Mouse (Mus musculus): Measurements from ENCODE around the gene Ppp2r3d.
"Not testable (repeated sequence)": the region's sequence is repeated elsewhere in the genome, so short reads cannot be mapped to it uniquely, and the experiment has no call there.

The Ppp2r3d gene

GRCm38 (mm10) chr9:124476096-124476902 lies at the start of gene Ppp2r3d:
Ppp2r3d (minus strand) TSS chr9:124476898.
- DNase-seq (ENCODE audit: low read depth, low spot score): peak; percentile 26

- not testable (repeated sequence) for DNase-seq (ENCODE audit: low read depth, low spot score)
Observed at GRCm38 (mm10) chr9:124493693-124494092, 17.0 kb upstream of the Ppp2r3d start, which contains the start of gene Gm21836. Gm21836 (minus strand) TSS chr9:124493793.

DNA sequence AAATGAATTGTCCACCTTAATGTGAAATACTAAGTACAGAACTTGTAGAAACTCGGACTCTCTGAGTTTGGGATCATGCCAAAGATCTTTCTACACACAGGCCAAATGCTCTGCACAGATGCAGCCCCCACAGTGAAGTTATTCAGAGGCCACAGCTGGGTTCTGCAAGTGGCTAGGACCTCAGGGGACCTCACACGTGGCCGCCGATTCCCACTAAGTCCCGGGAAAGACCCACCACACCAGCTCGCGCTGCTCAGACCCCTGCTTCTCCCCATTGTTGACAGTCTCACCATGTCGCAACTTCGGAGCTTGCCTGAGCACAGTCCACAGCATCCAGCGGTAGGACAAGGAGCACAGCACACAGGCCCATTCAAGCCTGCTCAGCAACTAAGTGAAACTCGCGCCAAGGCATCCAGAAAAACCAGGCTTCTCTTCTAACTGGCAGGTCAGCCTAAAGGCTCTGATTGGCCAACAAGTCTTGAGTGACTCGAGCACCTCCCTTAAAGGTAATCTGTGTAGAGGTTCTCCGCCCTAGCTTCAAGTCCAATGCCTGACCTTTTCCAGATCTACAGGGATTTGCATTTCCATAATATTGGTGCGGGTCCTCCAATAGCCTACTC lies 3.8 kb upstream of the Ppp2r3d start:
- peak; percentile 18 for DNase-seq (ENCODE audit: low read depth, low spot score)

DNA sequence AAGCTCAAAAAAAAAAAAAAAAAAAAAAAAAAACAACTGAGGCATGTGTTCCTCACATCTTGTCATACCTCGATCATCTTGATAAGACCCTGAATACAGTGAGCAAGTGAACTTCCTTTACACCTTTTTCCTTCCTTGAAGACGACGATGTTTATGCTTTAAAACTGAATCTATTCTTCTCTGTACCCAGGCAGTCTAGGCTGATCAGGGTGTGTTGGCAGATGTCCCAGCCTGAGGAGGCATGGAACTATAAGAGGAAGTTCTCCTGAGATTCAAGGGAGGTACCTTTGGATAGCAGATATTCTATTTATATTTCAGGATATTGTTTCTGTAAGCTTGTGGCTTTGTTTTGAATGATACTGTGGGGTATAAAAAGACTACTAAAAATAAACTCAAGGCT lies 1.4 kb upstream of the Ppp2r3d start:
- no peak for DNase-seq (ENCODE audit: low read depth, low spot score)

- peak; percentile 40 for DNase-seq (ENCODE audit: low read depth, low spot score)
Observed at GRCm38 (mm10) chr9:124475689-124476088, 1.0 kb downstream of the Ppp2r3d start.

DNA sequence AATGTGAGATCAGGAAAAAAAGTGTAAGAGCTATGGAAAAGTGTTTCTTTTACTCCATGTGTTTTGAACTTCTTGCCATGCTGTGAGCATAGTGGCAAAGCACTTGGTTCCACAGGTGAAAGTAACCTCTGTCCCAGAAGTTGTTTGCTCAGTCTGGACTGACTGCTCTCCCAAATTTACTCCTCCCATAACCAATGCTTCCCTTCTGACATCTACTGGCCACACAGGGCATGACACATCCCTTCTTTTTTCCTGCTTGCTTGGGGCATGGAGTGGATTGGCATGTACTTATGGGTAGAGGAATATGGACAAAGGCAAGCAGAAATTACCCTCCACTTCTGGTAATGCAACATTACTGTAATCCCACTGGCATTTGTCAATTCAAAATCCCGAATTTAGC lies 20.1 kb downstream of the Ppp2r3d start:
- no peak for DNase-seq (ENCODE audit: low read depth, low spot score)

- peak; percentile 46 for DNase-seq (ENCODE audit: low read depth, low spot score)
Observed at GRCm38 (mm10) chr9:124442533-124442855, 34.2 kb downstream of the Ppp2r3d start.

DNA sequence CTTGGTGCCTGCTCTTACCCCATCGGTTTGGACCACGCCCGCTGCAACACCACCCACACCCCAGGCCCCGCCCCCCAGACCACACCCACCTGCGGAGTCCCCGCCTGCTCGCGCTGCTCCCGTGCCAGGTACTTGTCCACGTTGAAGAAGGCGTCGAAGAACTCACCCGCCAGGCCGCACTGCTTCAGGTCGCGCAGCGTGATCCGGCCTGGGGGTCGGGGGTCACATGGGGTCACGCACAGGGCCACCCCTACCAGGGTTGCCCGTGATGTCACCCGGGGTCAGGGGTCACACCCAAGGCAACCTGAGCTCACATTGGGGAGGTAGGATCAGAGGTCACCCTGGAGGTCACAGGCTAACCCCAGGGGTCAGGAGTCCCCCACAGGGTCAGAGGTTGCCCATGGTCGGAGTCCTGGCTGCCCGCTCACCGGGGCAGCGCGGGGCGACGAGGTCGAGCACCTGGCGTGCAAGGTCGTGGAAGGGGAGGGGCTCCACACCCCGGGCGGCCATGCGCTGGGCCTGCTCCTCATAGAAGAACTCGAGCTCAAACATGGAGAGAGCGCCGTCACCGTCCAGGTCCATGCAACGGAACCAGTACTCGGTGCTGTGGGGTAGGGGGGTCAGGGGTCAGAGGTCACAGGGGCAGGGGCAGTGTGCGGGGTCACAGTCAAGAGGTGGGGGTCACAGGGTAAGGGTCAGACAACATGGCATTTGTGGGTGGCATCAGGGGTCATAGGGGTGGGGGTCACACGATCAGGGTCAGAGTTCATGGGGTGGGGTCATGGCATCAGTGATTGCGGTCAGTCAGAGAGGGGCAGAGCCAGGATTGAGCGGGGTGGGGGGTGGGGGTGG lies 34.8 kb downstream of the Ppp2r3d start:
- DNase-seq (ENCODE audit: low read depth, low spot score): peak; percentile 28

DNA sequence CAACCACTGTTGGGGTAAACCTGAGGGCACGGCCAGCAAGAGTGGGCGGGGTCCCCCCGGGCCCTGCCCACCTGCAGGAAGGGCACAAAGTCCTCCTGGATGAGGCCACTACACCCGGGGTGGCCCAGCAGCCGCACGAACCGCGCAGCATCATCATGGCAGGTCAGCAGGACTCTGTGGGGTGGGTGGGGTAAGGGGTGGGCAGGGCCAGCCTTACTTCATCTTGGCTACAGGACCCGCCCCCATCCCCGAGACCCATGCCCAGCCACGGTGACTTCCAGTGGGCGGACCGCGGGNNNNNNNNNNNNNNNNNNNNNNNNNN lies 36.0 kb downstream of the Ppp2r3d start:
- DNase-seq (ENCODE audit: low read depth, low spot score): no peak

DNA sequence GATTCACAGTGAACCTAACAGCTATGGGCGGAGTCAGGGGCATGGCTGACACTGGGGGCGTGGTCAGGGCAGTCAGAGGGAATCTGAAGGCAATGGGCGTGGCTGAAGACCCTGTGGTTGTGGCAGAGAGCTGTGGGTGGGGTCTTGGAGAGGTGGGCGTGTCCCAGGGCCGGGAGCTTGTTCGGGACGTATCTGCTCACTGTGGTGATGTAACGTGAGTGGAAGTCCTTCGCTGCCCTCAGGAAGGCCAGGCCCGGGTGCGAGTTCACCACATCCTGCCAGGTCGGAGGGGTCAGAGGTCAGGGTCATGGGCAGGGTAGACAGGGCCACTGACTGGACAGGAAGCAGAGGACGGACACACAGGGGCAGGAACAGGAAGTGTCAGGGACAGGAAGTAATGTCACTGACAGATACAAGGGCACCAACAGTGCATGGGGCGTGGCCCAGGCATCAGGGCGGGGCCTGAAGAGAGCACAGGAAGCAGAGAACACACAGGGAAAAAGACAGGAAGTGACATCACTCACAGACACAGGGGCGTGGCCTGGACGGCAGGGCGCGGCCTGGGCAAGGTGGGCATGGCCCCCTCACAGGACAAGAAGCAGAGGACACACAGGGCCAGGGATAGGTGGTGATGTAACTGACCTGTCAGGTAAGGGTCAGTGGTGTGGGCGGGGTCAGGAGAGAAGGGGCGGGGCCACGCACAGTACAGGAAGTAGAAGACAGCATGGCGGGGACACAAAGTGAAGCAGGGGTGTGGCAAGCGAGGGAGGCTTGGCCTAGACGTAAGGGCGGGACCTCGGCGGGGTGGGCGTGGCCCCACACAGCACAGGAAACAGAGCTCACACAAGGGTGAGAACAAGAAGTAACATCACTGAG lies 36.6 kb downstream of the Ppp2r3d start:
- peak; percentile 75 for DNase-seq (ENCODE audit: low read depth, low spot score)

GRCm38 (mm10) chr9:124439403-124439847 lies 37.3 kb downstream of the Ppp2r3d start:
- peak; percentile 90 for DNase-seq (ENCODE audit: low read depth, low spot score)

DNA sequence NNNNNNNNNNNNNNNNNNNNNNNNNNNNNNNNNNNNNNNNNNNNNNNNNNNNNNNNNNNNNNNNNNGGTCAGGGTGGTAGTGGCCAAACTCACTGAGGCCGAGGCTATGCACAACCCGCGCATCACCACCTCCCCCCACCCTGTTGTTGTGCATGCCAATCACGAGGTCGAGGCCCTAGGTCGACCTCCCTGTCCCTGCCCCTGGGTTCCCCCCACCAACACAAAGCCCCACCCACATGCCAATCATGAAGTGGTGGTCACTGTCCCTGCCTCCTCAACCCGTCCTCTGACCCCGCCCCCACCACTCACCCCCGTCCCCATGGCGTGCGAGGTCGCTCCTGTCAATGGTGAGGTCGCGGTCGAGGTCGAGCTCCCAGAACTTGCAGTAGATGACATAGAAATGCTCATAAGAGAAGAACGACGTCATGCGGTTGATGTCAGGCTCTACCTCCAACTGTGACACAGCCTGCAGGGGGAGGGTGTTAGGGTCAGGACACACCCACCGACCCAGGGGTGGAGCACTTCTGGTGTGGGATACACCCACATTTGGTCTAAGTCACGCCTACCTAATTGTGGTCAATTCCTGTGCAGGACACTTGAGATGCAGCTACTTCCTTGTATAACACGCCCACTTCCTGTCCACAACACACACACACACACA lies 37.9 kb downstream of the Ppp2r3d start:
- DNase-seq (ENCODE audit: low read depth, low spot score): peak; percentile 71

GRCm38 (mm10) chr9:124425411-124425885 lies 51.2 kb downstream of the Ppp2r3d start:
- peak; percentile 87 for DNase-seq (ENCODE audit: low read depth, low spot score)

DNA sequence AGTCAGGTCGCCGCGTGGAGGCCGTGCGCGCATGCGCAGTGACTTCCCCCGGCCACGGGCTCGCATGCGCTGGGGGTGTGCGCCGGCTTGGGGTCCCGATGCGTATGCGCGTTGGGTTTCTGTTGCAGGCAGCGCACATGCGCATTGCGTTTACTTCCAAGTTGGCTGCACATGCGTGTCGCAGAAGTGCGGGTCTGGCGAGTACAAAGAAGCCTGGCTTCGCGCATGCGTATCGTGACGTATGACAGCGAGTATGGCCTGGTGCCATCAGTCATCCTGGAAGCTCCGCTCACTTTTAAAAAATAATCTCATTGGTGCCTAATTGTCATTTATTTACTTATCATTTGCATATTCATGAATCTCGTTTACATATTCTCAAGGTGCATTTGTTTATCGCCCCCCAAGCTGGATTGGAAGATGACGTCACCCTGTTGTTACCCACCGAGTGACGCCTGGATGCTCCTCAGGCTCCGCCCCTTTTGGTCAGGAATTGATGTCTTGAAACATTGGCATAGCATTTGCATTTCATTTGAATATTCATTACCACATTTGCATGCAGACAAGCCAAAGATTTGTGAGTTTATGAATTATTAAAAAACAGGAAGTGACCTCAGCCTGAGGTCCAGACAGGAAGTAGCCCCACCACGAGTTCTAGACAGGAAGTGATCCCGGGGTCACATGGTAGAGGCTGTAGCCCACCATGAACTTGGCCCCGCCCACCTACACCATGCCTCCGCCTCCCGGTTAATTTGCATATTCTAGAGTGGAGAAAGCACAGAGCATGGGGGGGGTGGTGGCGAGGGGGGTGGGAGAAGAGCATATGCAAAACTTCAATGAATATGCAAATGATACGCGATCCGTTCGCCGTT lies 51.9 kb downstream of the Ppp2r3d start:
- DNase-seq (ENCODE audit: low read depth, low spot score): peak; percentile 97

DNA sequence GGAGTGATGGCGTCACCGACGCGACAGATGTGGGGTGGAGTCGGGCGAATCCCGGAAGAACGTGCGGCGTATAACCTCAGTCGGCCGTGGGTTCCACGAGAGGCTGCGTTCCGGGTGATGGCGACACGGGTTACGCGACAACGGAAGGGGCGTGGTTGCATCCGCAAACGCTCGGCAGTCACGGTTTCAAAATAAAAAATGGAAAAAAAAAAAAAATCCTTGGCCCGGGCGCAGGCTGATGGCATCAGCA lies 52.5 kb downstream of the Ppp2r3d start:
- DNase-seq (ENCODE audit: low read depth, low spot score): no peak

DNA sequence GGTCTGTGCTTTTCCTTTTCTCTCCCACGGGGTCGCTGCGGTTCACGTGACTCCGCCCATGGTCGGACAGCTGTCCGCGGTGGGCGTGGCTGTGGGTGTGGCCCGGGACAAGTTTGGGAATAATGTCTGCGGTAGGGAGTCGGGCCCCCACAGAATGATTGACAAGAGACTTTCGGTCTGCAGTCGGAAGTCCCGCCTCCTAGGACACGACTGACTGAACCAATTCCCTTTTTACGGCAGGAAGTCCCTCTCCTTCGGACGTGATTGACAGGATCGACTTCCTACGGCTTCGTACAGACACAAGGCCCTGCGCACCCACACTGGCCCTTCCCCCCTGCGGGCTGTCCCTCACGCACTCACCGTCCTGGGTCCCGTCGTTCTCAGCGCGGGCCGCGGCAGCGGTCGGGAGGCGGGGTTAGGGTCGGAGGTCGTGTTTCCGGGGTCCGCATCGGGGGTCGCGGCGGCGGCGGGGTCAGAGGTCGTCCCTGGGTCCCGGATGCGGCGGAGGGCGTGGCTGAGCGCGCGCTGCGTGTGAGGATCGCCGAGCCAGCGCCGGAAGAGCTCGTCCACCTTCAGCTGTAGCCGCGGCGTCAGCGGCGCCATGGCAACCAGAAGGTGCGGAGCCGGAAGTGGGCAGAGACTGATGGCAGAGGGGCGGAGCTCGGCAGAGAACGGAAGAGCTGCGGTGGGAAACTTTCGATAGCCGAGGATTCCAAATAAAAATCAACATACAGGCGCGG lies 53.0 kb downstream of the Ppp2r3d start:
- DNase-seq (ENCODE audit: low read depth, low spot score): peak; percentile 93

- DNase-seq (ENCODE audit: low read depth, low spot score): peak; percentile 97
Observed at GRCm38 (mm10) chr9:124422900-124423551, 53.7 kb downstream of the Ppp2r3d start.

DNA sequence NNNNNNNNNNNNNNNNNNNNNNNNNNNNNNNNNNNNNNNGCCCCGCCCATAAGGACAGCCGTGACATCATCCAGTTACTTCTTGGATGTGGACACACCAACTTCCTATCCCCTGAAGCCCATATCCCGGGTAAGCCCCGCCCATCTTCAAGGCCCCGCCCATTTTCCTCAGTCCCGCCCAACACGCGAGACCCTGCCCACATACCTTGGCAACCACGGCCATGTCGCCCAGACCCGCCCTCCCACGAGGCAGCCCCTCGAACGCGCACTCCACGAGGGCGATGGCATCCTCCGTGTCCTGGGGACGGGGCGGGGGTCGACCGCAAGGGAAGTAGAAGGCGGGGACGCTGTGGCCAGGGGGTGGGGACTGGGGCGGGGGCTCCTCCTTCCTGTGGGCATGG lies 54.3 kb downstream of the Ppp2r3d start:
- peak; percentile 71 for DNase-seq (ENCODE audit: low read depth, low spot score)

GRCm38 (mm10) chr9:124412921-124413320 lies 63.8 kb downstream of the Ppp2r3d start:
- DNase-seq (ENCODE audit: low read depth, low spot score): no peak

Measured in WW6 (cell line).